Mouse (Mus musculus) lung, embryonic 15.5 days (tissue): ENCODE measurements around the gene Vstm5. TPM values are rescaled to one million over a fixed set of nuclear protein-coding genes. Genes with fewer than 3 reads are reported as not detected.
A peak's percentile ranks its signal among the peaks of the same experiment; 100 is the strongest.

Source experiments
- ATAC-seq: fragments of 200-750 bp; cut with Nextera tagmentation; 2 replicates; pipeline ENCODE4 v1.8.0; 2017; ENCODE audit warnings: moderate number of reproducible peaks, borderline replicate concordance; ENCODE audit not compliant: low FRiP score, low TSS enrichment; ENCODE audit errors: extremely low read depth
- H3K27ac ChIP-seq: fragments of 300-500 bp; sonication (generic); 2 replicates; pipeline ENCODE4 v1.5.1; 2015; ENCODE audit warnings: moderate library complexity, mild to moderate bottlenecking, inconsistent platforms
- H3K27me3 ChIP-seq: fragments of 300-500 bp; sonication (generic); 2 replicates; pipeline ENCODE4 v1.6.1; 2015; ENCODE audit warnings: inconsistent platforms
- H3K36me3 ChIP-seq: fragments of 300-500 bp; sonication (generic); 2 replicates; pipeline ENCODE4 v1.6.1; 2015; ENCODE audit warnings: inconsistent platforms
- H3K4me1 ChIP-seq: fragments of 300-500 bp; sonication (generic); 2 replicates; pipeline ENCODE4 v1.6.1; 2015; ENCODE audit warnings: inconsistent platforms
- H3K4me2 ChIP-seq: fragments of 300-500 bp; sonication (generic); 2 replicates; pipeline ENCODE4 v1.6.1; 2015; ENCODE audit warnings: inconsistent platforms, mild to moderate bottlenecking, moderate library complexity
- H3K4me3 ChIP-seq: fragments of 300-500 bp; sonication (generic); 2 replicates; pipeline ENCODE4 v1.5.1; 2015; ENCODE audit warnings: mild to moderate bottlenecking, inconsistent platforms
- H3K9ac ChIP-seq: fragments of 300-500 bp; sonication (generic); 2 replicates; pipeline ENCODE4 v1.6.1; 2015; ENCODE audit warnings: inconsistent platforms
- H3K9me3 ChIP-seq: fragments of 300-500 bp; sonication (generic); 2 replicates; pipeline ENCODE4 v1.6.1; 2016; ENCODE audit warnings: inconsistent platforms
- WGBS: fragments of 180-500 bp; shearing (Covaris S2); methylation state at CpG from one replicate; pipeline ENCODE4 v1.1.7; 2015; 5-methylcytosine and 5-hydroxymethylcytosine counted together
- polyA plus RNA-seq: library from polyadenylated mRNA; unstranded; fragments of >200 nt; fragmentation: Nextera tagmentation; extraction: Ambion mirVana; gene quantifications from 2 replicates; pipeline ENCODE4 v1.2.1, GENCODE M21; 2015

Gene Vstm5
- polyA plus RNA-seq, 1 experiment from 2014 or later: 0.82 TPM

- WGBS: 61% methylated on average over 16 of the region's 16 CpGs
- peaks cover 25% of the 10 kb centered on the region for H3K4me1 ChIP-seq
- no peaks in the 10 kb centered on the region for H3K27me3 ChIP-seq
- peak overlapping the region; percentile 90 for H3K4me2 ChIP-seq
- H3K9me3 ChIP-seq: no peaks in the 10 kb centered on the region
- peak overlapping the region; percentile 48 for H3K27ac ChIP-seq
- no peaks in the 10 kb centered on the region for H3K36me3 ChIP-seq
- peak overlapping the region; percentile 43 for H3K4me3 ChIP-seq
- peak; percentile 37; the same call in 1 of the 2 replicates for ATAC-seq
- peak overlapping the region; percentile 45; the same call in 1 of the 2 replicates for H3K9ac ChIP-seq
These were observed 401 bp upstream of the Vstm5 start for GRCm38 (mm10) chr9:15238297-15238990.

- Histone ChIP-seq H3K4me2 (no peak overlapping the region), H3K9ac (no peak overlapping the region)
These were observed 1.2 kb downstream of the Vstm5 start for GRCm38 (mm10) chr9:15240006-15240405.

GRCm38 (mm10) chr9:15240863-15241595 lies 2.2 kb downstream of the Vstm5 start:
- ATAC-seq: no peak
- no peak overlapping the region for H3K27ac ChIP-seq
- H3K36me3 ChIP-seq: no peaks in the 10 kb centered on the region
- H3K9ac ChIP-seq: no peak overlapping the region
- no peaks in the 10 kb centered on the region for H3K9me3 ChIP-seq
- H3K4me1 ChIP-seq: peaks cover 25% of the 10 kb centered on the region
- no peaks in the 10 kb centered on the region for H3K27me3 ChIP-seq
- no peak overlapping the region for H3K4me3 ChIP-seq
- 66% methylated on average over 6 of the region's 6 CpGs for WGBS
- H3K4me2 ChIP-seq: no peak overlapping the region

More at GRCm38 (mm10) chr9:15240006-15240405, 1.2 kb downstream of the Vstm5 start:
- Histone ChIP-seq H3K4me3 (no peak overlapping the region), H3K27me3 (no peaks in the 10 kb centered on the region), H3K27ac (no peak overlapping the region), H3K4me1 (peaks cover 25% of the 10 kb centered on the region), H3K36me3 (no peaks in the 10 kb centered on the region), H3K9me3 (no peaks in the 10 kb centered on the region)
- ATAC-seq: no peak
- WGBS: 88% methylated on average over 6 of the region's 6 CpGs

GRCm38 (mm10) chr9:15241596-15241939 lies 2.7 kb downstream of the Vstm5 start:
- H3K36me3 ChIP-seq: no peaks in the 10 kb centered on the region
- peaks cover 25% of the 10 kb centered on the region for H3K4me1 ChIP-seq
- no peaks in the 10 kb centered on the region for H3K27me3 ChIP-seq
- H3K4me3 ChIP-seq: no peak overlapping the region
- no peaks in the 10 kb centered on the region for H3K9me3 ChIP-seq
- no peak overlapping the region for H3K4me2 ChIP-seq
- WGBS: 39% methylated on average over 9 of the region's 9 CpGs
- H3K27ac ChIP-seq: no peak overlapping the region
- ATAC-seq: no peak
- H3K9ac ChIP-seq: no peak overlapping the region

GRCm38 (mm10) chr9:15242130-15242529 lies 3.3 kb downstream of the Vstm5 start:
- no peak overlapping the region for H3K9ac ChIP-seq
- no peaks in the 10 kb centered on the region for H3K36me3 ChIP-seq
- H3K4me1 ChIP-seq: peaks cover 25% of the 10 kb centered on the region
- no peak overlapping the region for H3K27ac ChIP-seq
- no peak for ATAC-seq
- H3K27me3 ChIP-seq: no peaks in the 10 kb centered on the region
- no peak overlapping the region for H3K4me3 ChIP-seq
- no peak overlapping the region for H3K4me2 ChIP-seq
- H3K9me3 ChIP-seq: no peaks in the 10 kb centered on the region
- WGBS: 76% methylated on average over 1 of the region's 1 CpGs

GRCm38 (mm10) chr9:15245319-15246075 lies 6.7 kb downstream of the Vstm5 start:
- Histone ChIP-seq H3K4me1 (0 out of 2 replicates have a peak, but pooled peaks cover 3% of the 10 kb centered on the region), H3K4me2 (no peak overlapping the region), H3K9me3 (no peaks in the 10 kb centered on the region), H3K36me3 (no peaks in the 10 kb centered on the region), H3K4me3 (no peak overlapping the region), H3K27me3 (no peaks in the 10 kb centered on the region), H3K27ac (no peak overlapping the region), H3K9ac (no peak overlapping the region)
- 56% methylated on average over 14 of the region's 14 CpGs for WGBS
- no peak for ATAC-seq

- H3K4me1 ChIP-seq: no peaks in the 10 kb centered on the region
- H3K27me3 ChIP-seq: no peaks in the 10 kb centered on the region
- no peaks in the 10 kb centered on the region for H3K9me3 ChIP-seq
- no peak overlapping the region for H3K4me3 ChIP-seq
- 66% methylated on average over 7 of the region's 7 CpGs for WGBS
- H3K4me2 ChIP-seq: no peak overlapping the region
- ATAC-seq: no peak
- H3K27ac ChIP-seq: no peak overlapping the region
- no peaks in the 10 kb centered on the region for H3K36me3 ChIP-seq
- no peak overlapping the region for H3K9ac ChIP-seq
These were observed 11.5 kb downstream of the Vstm5 start for GRCm38 (mm10) chr9:15250376-15250775.

GRCm38 (mm10) chr9:15252196-15252595 lies 13.4 kb downstream of the Vstm5 start:
- H3K27me3 ChIP-seq: no peaks in the 10 kb centered on the region
- WGBS: 59% methylated on average over 7 of the region's 7 CpGs
- H3K4me1 ChIP-seq: no peaks in the 10 kb centered on the region
- ATAC-seq: no peak
- H3K4me3 ChIP-seq: no peak overlapping the region
- H3K9me3 ChIP-seq: no peaks in the 10 kb centered on the region
- H3K27ac ChIP-seq: no peak overlapping the region
- no peaks in the 10 kb centered on the region for H3K36me3 ChIP-seq
- no peak overlapping the region for H3K9ac ChIP-seq
- H3K4me2 ChIP-seq: no peak overlapping the region

- WGBS: 81% methylated on average over 7 of the region's 7 CpGs
- ATAC-seq: no peak
- Histone ChIP-seq H3K27me3 (no peaks in the 10 kb centered on the region), H3K9ac (no peak overlapping the region), H3K4me2 (no peak overlapping the region), H3K4me3 (no peak overlapping the region), H3K36me3 (no peaks in the 10 kb centered on the region), H3K4me1 (no peaks in the 10 kb centered on the region), H3K27ac (no peak overlapping the region), H3K9me3 (no peaks in the 10 kb centered on the region)
These were observed 15.7 kb downstream of the Vstm5 start for GRCm38 (mm10) chr9:15254501-15254900.

GRCm38 (mm10) chr9:15256214-15256613 lies 17.4 kb downstream of the Vstm5 start:
- Histone ChIP-seq H3K4me1 (no peaks in the 10 kb centered on the region), H3K9me3 (no peaks in the 10 kb centered on the region), H3K27me3 (no peaks in the 10 kb centered on the region), H3K4me2 (no peak overlapping the region), H3K9ac (no peak overlapping the region), H3K36me3 (peaks cover 8% of the 10 kb centered on the region; the same call in 1 of the 2 replicates), H3K27ac (no peak overlapping the region), H3K4me3 (no peak overlapping the region)
- 59% methylated on average over 3 of the region's 3 CpGs for WGBS
- ATAC-seq: no peak

- Histone ChIP-seq H3K36me3 (peaks cover 61% of the 10 kb centered on the region), H3K4me3 (no peak overlapping the region), H3K4me1 (no peaks in the 10 kb centered on the region), H3K27ac (no peak overlapping the region), H3K9ac (no peak overlapping the region), H3K9me3 (no peaks in the 10 kb centered on the region), H3K4me2 (no peak overlapping the region), H3K27me3 (no peaks in the 10 kb centered on the region)
- 87% methylated on average over 8 of the region's 8 CpGs for whole genome bisulfite sequencing
- no peak for ATAC-seq
These were observed 23.1 kb downstream of the Vstm5 start for GRCm38 (mm10) chr9:15261980-15262379.

GRCm38 (mm10) chr9:15263487-15263886 lies 24.6 kb downstream of the Vstm5 start:
- Histone ChIP-seq H3K4me3 (no peak overlapping the region), H3K4me2 (no peak overlapping the region), H3K36me3 (peaks cover 74% of the 10 kb centered on the region), H3K9me3 (no peaks in the 10 kb centered on the region), H3K27me3 (no peaks in the 10 kb centered on the region), H3K4me1 (no peaks in the 10 kb centered on the region), H3K27ac (no peak overlapping the region), H3K9ac (no peak overlapping the region)
- no peak for ATAC-seq
- 95% methylated on average over 10 of the region's 10 CpGs for WGBS
